Mouse (Mus musculus) R1 (cell line): Measurements from ENCODE around the gene Rabepk.
A peak's percentile ranks its signal among the peaks of the same experiment; 100 is the strongest.
"Not testable (repeated sequence)": the region's sequence is repeated elsewhere in the genome, so short reads cannot be mapped to it uniquely, and the experiment has no call there.

Experiments
- DNase-seq: peaks from one replicate; pipeline ENCODE4 v3.0.0-alpha.2; 2018; ENCODE audit warnings: low read depth, low spot score

The Rabepk gene

DNA sequence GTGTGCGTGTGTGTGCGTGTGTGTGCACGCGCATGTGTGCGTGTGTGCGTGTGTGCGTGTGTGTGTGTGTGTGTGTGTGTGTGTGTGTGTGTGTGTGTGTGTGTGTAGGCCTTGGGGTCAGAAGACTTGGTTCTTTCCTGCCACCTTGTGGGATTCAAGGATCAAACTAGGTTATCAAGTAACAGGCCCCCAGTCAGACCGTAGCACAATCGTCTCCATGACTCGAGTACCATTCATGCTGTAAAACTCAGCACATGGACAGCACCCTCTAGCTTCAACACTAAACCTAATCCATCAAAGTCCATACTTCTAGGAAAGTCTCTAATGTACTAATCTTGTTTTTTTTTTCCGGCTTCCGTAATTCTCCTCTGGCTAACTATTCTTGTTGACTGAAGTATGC is 34.9 kb downstream of the Rabepk start:
- DNase-seq: peak; percentile 60

DNA sequence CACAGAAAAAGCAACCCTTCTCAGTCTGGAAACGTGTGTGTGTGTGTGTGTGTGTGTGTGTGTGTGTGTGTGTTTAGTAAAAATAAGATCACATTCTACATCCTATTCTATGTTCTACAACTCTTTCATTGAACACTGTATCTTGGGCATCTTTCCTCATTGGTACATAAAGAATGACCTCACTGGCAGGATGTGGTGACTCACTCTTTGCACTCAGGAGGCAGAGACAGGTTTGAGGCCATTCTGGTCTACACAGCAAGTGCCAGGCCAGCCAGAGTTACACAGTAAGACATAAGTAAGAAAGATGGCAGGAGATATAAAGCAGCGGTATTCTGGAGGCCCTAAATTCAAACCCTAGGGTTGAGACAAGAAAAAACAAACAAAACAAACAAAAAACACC is 36.8 kb downstream of the Rabepk start:
- DNase-seq: no peak

DNA sequence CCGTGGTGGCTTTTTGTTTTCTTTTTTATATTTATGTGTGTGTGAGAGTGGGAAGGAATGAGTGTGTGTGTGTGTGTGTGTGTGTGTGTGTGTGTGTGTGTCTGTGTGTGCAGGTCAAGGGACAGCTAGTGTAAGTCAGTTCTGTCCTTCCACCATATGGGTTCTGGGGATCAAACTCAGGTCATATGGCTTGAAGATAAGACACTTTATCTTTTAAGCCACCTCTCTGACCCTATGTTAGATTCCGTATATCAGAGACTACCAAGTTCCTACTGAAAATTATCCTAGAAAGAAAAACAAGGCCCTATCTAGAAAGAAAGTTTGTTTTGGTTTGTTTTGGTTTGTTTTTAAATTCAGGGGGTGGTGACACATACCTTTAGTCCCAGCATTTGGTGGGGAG is 37.5 kb downstream of the Rabepk start:
- no peak for DNase-seq

DNA sequence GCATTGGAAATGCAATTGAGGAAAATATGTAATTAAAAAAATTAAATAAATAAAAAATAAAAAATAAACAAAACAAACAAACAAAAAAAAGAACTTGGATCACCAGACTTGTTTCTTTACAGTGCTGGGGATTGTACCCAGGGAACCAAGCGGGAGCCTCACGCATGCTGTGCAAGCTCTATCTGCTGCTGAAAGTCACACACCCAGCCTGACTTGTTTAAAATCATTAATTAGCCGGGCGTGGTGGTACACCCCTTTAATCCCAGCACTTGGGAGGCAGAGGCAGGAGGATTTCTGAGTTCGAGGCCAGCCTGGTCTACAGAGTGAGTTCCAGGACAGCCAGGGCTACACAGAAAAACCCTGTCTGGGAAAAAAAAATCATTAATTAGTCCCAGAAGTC is 38.4 kb downstream of the Rabepk start:
- not testable (repeated sequence) for DNase-seq

DNA sequence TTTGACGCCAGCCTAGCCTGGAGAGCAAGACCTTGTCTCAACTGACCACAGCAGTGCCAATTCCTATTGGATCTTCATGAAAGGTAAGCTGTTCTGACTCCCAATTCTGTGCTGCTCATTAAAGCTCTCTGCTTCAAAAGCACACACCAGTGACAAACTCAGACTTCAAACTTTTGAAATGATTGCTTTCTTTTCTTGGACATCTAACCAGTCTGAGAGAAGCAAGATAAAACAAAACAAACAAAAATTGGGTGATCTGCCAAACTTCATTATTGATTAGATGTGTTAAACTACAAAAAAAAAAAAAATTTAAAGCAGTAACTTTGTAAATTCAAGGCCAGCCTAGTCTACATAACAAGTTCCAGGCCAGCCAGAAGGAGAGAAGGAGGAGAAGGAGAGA is 42.4 kb downstream of the Rabepk start:
- no peak for DNase-seq

DNA sequence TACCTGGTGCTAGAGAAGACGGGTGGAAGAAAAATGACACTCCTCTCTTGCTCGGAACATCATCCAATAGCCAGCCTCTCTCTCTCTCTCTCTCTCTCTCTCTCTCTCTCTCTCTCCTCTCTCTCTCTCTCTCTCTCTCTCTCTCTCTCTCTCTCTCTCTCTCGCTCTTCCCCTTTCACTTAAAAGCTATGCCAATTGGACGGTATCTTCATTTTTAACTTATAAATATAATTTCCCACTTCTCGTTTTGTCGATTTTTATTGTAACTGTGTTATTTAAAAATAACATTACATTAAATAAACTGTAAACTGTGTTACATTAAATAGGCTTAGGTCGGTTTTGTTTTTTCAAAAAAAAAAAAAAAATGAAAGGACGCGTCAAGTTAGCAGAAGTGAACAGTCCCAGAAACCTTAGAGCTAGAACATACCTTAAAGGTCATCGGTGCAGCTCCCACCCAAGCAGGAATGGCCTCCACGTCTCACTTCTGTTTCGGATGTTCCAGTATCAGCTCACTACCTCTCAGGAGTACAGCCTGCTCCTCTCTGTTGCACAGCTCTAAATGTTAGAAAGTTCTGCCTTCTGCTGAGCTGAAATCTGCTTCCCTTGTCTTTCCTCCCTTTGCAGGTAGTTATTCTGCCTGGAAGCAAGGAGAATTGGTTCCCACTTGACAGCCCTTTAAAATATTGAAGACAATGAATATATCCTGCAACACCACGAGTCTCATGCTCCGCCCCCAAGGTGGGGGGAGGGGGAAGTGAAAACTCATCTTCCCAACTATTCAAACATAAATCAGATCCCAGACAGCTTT is 45.0 kb downstream of the Rabepk start, which contains the start of gene Gapvd1:
Gene Gapvd1, minus strand, starts transcription at position 682 of the 808 bp plus-strand sequence.
- DNase-seq: peak; percentile 69

DNA sequence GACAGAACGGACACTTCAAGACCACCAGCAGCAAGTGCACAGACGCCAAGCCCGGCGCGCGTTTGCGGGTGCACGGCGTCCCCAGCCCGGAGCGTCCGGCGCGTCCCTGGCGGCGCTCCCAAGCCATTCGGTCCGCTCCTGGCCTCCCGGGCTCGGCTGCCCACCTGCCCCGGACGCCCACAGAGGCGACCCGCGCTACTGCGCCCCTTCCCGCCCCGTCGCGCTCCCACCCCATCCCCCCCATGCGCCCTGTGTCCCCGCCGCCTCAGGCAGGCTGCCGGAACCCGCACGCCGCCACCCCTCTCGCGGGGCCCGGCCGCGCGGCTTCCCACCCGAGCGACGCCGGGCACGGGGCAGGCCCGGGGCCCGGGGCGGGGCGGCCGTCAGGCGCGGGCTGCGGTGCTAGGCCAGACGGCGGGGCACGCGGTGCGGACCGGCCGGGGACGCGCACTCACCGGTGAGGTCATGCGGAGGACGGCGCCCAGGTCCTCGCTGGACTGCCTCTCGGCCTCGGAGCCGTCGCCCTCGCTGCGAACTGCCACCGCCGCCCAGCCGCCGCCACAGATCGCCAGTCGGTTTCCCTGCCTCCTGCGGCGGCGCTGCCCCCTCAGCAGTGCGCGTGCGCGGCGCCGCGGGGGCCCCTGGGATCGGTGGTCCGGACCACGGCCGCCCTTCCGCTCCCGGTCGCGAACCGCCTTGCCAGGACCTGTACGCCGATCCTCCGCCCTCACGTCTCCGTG is 45.7 kb downstream of the Rabepk start:
- DNase-seq: peak; percentile 66

DNA sequence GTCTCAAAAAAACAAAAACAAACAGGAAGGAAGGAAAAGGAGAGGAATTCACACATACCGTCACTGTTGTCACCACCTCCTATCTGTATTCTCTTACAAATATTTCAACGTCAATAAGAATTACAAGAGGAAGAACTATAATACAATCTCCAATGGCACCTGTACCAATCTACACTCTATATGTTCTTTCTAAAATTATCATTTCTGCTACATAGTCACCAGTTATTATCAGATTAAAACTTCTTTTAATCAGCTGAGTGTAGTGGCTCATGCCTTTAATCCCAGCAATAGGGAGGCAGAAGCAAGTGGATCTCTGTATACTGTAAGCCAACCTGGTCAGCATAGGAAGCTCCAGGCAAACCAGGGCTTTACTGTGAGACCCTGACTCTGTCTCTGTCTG is 49.5 kb downstream of the Rabepk start:
- DNase-seq: no peak

DNA sequence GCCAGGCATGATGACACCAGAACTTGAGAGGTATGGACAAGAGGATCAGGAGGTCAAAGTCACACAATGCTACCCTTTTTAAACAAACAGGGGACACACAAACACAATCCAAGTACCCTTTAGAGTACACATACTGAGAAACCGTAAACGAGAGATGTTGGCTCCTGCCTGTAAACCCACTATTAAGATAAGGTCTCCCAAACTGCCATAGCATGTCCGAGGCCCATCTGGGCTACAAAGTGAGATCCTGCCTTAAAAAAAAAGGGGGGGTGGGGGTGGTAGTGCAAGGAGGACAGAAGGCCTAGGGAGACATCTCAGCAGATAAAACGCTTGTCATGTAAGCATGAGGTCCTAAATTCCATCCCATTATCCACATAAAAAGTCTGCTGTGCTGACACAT is 51.2 kb downstream of the Rabepk start:
- no peak for DNase-seq

DNA sequence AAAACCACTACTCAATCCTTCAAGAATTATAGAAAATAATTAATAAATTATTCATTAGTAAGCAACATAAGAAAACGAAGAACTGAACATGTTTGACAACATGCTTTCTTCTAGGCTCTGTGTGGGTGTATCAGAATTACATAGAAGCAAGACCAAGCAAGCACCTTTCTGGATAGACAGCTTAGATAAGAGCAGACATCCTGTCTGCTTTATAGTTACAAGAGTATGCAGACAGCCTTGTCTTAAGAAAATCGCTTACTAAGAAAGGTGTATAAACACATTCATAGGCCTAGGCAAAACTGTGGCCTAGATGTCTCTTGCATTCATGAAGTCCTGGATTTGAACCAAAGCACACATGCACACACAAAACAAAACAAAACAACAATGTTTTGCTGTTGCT is 54.0 kb downstream of the Rabepk start:
- DNase-seq: no peak

DNA sequence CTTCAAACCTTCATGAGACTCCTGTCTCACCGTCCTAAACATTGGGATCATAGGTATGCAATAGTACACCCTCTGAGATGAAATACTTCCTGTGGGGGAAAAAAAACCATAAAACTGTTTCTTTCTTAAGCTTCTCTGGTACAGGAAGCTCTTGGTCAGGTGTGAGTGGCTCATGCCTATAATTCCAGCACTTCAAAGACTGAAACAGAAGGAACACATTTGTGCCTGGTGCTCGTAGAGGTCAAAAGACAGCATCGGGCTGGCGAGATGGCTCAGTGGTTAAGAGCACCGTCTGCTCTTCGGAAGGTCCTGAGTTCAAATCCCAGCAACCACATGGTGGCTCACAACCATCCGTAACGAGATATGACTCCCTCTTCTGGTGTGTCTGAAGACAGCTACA is 55.2 kb downstream of the Rabepk start:
- DNase-seq: no peak

DNA sequence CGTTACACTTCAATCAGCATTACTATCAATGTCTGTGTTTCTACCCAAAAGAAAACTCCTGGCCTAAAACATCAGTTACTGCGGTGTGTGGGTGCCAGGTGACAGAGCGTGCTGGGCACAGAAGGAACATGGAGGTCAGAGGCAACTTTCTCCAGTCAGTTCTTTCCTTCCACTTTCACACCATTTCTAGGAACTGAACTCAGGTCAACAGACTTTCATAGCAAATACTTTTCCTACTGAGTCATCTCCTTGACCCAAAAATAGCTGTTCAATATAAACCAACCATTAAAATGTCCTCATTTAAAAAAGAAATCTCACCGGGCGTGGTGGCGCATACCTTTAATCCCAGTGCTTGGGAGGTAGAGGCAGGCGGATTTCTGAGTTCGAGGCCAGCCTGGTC is 57.0 kb downstream of the Rabepk start:
- DNase-seq: no peak

DNA sequence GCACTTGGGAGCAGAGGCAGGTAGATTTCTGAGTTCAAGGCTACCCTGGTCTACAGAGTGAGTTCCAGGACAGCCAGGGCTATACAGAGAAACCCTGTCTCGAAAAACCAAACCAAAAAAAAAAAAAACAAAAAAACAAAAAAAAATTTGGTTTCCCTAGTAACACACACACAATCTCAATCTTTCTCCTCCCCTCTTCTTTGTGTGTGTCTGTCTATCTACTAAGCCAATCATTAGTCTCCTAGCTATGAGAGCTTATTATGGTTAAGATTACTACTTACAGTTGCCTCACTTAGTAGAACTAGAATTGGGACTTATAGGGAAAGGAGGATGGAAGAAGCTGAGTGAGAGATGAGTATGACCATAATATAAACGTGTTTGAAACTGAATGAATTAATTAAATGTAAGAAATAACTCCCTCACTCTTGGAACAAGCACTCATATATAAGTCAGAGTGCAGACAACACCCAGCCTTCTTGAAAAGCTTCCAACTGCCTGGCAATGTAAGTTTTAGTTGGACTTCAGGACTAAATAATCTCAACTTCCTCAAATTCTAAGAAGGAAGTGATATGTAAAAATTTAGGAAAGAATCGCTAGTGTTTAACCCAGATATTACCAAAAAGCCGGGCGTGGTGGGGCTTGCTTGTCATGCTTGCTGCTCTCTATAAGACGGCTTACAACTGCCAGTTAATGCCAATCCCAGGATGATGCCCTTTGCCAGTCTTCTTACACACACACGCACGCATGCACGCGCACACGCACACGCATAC is 58.1 kb downstream of the Rabepk start:
- DNase-seq: no peak

DNA sequence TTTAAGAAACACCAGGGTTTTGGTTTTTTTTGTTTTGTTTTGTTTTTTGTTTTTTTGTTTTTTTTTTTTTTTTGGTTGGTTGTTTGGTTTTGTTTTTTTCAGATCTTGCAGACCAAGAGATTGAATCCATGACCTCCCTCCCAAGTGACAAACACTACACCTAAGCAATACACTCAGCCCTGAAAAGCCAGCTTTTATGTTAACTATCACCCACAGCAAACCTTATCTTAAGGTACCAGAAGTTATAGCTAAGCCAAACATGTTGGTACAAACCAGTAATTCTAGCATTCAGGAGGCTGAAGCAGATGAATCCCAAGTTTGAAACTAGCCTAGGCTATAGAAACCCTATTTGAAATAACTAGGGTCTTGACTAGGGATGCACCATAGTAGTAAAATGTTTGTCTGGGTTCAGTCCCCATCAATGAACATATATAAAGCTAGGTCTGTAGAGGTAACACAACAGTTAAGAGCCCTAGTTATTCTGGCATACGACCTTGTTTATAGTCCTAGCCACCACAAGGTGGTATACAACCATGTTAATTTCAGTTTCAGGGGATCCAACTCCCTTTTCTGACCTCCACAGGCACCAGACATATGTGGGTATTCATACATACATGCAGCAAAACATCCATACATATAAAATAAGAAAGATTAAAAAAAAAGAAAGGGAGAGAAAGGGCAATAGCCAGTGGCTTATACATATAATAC is 59.9 kb downstream of the Rabepk start:
- no peak for DNase-seq

DNA sequence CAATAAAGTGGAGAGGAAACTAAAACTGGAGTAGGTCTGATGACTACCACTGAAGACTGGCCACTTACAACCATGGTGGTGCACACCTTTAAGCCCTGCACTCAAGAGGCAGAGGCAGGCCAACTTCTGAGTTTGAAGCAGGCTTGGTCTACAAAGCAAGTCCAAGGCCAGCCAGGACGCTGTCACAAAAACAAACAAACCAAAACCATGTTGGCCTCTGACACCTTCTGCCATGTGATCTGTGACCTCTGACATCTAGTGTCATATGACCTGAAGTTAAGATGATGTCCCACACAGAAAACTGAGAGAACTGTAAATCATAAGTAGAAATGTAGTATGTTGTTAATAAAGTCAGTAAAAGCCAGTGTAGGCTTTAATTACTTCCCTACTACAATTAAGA is 61.8 kb downstream of the Rabepk start:
- DNase-seq: no peak

DNA sequence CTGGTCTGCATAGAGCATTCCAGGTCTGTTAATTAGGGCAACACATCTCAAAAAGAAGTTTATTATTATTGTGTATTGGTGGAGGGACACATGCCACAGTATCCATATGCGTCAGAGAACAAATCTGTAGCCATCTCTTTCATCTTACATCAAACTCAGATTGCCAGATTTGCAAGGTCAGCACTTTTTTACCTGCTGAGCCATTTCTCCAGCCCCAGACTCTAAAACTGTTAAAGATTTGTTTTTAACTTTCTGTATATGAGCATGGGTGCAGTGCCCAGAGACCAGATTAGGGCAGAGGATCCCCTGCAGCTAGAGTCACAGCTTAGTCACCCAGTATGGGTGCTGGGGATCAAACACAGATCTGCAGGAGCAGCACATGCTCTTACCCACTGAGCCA is 63.1 kb downstream of the Rabepk start:
- DNase-seq: no peak
